Mouse (Mus musculus) midbrain, embryonic 13.5 days (tissue): Measurements from ENCODE around the gene 4930438A08Rik. TPM values are rescaled to one million over a fixed set of nuclear protein-coding genes. Genes with fewer than 3 reads are reported as not detected.
A peak's percentile ranks its signal among the peaks of the same experiment; 100 is the strongest.
"Not testable (repeated sequence)": the region's sequence is repeated elsewhere in the genome, so short reads cannot be mapped to it uniquely, and the experiment has no call there.

ENCODE experiments used
- ATAC-seq: fragments of 200-750 bp; cut with Nextera tagmentation; 2 replicates; pipeline ENCODE4 v1.8.0; 2017; ENCODE audit warnings: mild to moderate bottlenecking, moderate TSS enrichment, moderate library complexity
- H3K27ac ChIP-seq: fragments of 300-500 bp; sonication (generic); 2 replicates; pipeline ENCODE4 v1.5.1; 2015; ENCODE audit warnings: inconsistent platforms, mild to moderate bottlenecking, moderate library complexity
- H3K27me3 ChIP-seq: fragments of 300-500 bp; sonication (generic); 2 replicates; pipeline ENCODE4 v1.6.1; 2015; ENCODE audit warnings: mild to moderate bottlenecking, inconsistent platforms
- H3K36me3 ChIP-seq: fragments of 300-500 bp; sonication (generic); 2 replicates; pipeline ENCODE4 v1.6.1; 2015; ENCODE audit warnings: mild to moderate bottlenecking, inconsistent platforms
- H3K4me1 ChIP-seq: fragments of 300-500 bp; sonication (generic); replicated peaks from 2 replicates; pipeline ENCODE4 v1.6.1; 2015; ENCODE audit warnings: inconsistent platforms
- H3K4me2 ChIP-seq: fragments of 300-500 bp; sonication (generic); replicated peaks from 2 replicates; pipeline ENCODE4 v1.6.1; 2015; ENCODE audit warnings: moderate library complexity, mild to moderate bottlenecking, inconsistent platforms
- H3K4me3 ChIP-seq: fragments of 300-500 bp; sonication (generic); replicated peaks from 2 replicates; pipeline ENCODE4 v1.5.1; 2015; ENCODE audit warnings: mild to moderate bottlenecking, inconsistent platforms
- H3K9ac ChIP-seq: fragments of 300-500 bp; sonication (generic); replicated peaks from 2 replicates; pipeline ENCODE4 v1.6.1; 2015; ENCODE audit warnings: mild to moderate bottlenecking, inconsistent platforms
- H3K9me3 ChIP-seq: fragments of 300-500 bp; sonication (generic); 2 replicates; pipeline ENCODE4 v1.6.1; 2016; ENCODE audit warnings: mild to moderate bottlenecking, inconsistent platforms
- WGBS: fragments of 180-500 bp; shearing (Covaris S2); methylation state at CpG from one replicate; pipeline ENCODE4 v1.1.7; 2015; 5-methylcytosine and 5-hydroxymethylcytosine counted together
- polyA plus RNA-seq: library from polyadenylated mRNA; unstranded; fragments of >200 nt; fragmentation: Nextera tagmentation; extraction: Ambion mirVana; gene quantifications from 2 replicates; pipeline ENCODE4 v1.2.1, GENCODE M21; 2015

4930438A08Rik gene
- not detected in 2 replicates for polyA plus RNA-seq

DNA sequence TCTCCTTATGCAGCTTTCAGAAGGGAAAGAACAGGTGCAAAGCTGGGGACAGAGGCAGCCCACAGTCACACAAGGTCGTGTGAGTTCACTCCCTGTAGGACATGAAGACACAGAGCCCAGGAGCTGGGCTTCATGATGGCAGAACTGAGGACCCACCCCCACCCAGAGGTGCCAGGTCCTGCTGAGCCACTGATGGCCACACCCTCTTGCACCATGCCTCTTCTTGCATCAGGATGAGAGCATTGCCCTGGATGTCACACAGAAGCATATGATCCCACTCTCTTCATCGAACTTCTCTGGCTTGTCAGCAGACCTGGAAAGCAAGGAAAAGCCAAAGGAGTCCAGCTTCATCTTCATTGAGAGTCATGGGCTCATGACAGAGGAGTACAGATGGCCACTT, at the start of gene 4930438A08Rik:
Gene 4930438A08Rik, plus strand, starts transcription at position 228 of the 400 bp plus-strand sequence.
- Histone ChIP-seq H3K27me3 (no peaks in the 10 kb centered on the region), H3K4me2 (no peak within 1 kb of the TSS), H3K4me3 (no peak within 1 kb of the TSS), H3K9me3 (no peaks in the 10 kb centered on the region), H3K36me3 (no peaks in the 10 kb centered on the region), H3K9ac (no peak within 1 kb of the TSS), H3K4me1 (no peaks in the 10 kb centered on the region), H3K27ac (no peak within 1 kb of the TSS)
- WGBS = 57% methylated on average over 2 of the region's 2 CpGs
- ATAC-seq = no peak

DNA sequence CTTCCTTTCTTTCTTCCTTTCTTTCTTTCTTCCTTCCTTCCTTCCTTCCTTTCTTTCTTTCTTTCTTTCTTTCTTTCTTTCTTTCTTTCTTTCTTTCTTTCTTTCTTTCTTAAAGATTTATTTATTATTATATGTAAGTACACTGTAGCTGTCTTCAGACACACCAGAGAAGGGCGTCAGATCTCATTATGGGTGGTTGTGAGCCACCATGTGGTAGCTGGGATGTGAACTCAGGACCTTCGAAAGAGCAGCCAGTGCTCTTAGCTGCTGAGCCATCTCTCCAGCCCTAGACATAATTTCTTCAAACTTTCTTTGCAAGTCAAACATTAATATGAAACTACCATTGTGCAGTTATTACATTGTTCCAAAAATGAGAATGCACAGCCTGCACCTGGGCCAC, 49.7 kb upstream of the 4930438A08Rik start:
- not testable (repeated sequence) for H3K9ac ChIP-seq, H3K4me1 ChIP-seq, H3K27me3 ChIP-seq, H3K36me3 ChIP-seq, H3K4me3 ChIP-seq, ATAC-seq, H3K27ac ChIP-seq, H3K4me2 ChIP-seq, H3K9me3 ChIP-seq
- WGBS = 68% methylated on average over 2 of the region's 2 CpGs

DNA sequence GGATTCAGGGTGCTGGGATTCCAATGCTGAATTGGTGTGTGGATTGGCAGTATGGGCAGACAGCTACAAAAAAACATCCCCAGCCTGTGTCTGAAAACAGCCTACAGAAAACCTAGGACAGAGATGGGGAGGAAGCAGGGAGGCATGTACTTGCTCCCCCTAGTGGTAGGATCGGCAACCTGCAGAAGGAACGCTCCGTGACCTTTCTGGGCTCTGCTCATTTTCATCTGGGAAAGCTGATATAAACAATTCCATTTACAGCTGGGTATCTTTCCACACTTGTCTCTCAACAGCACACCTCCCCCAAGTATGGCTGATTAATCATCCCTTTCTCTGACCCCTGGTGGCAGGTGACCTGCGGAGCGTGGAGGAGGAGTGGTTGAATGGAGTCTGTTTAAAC, 48.9 kb upstream of the 4930438A08Rik start:
- H3K4me3 ChIP-seq = no peak overlapping the region
- H3K27ac ChIP-seq = no peak overlapping the region
- H3K4me1 ChIP-seq = no peaks in the 10 kb centered on the region
- H3K27me3 ChIP-seq = no peaks in the 10 kb centered on the region
- no peak overlapping the region for H3K4me2 ChIP-seq
- no peaks in the 10 kb centered on the region for H3K9me3 ChIP-seq
- 7% methylated on average over 5 of the region's 5 CpGs for whole genome bisulfite sequencing
- ATAC-seq = no peak
- H3K9ac ChIP-seq = no peak overlapping the region
- H3K36me3 ChIP-seq = no peaks in the 10 kb centered on the region

DNA sequence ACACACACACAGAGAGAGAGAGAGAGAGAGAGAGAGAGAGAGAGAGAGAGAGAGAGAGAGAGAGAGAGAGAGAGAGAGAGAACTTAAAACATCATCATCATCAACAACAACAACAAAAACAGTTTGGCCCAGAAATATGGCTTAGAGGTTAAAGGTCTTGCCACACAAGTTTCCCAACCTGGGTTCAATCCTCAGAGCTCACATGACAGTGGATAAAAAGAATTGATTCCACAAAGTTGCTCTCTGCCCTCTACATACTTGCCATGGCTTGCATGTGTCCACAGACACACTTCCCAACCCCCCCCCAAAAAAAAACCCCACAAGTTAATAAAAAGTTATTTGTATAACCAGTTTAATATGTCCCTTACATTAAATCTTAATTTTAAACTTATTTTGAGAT, 48.2 kb upstream of the 4930438A08Rik start:
- no peak for ATAC-seq
- no peaks in the 10 kb centered on the region for H3K9me3 ChIP-seq
- H3K4me3 ChIP-seq = no peak overlapping the region
- H3K4me1 ChIP-seq = no peaks in the 10 kb centered on the region
- H3K36me3 ChIP-seq = no peaks in the 10 kb centered on the region
- no peaks in the 10 kb centered on the region for H3K27me3 ChIP-seq
- no peak overlapping the region for H3K27ac ChIP-seq
- H3K9ac ChIP-seq = no peak overlapping the region
- no peak overlapping the region for H3K4me2 ChIP-seq

DNA sequence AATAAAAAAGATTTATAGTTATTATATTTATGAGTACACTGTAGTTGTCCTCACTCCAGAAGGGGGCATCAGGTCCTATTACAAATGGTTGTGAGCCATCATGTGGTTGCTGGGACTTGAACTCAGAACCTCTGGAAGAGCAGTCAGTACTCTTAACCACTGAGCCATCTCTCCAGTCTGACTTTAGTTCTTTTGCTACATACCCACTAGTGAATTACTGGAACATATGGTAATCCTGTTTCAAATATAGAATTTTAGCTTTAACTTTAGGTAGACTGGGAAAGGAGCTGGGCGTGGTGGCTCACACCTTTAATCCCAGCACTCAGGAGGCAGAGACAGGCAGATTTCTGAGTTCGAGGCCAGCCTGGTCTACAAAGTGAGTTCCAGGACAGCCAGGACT, 46.6 kb upstream of the 4930438A08Rik start:
- H3K4me3 ChIP-seq, ATAC-seq: not testable (repeated sequence)
- WGBS = 84% methylated on average over 2 of the region's 2 CpGs

DNA sequence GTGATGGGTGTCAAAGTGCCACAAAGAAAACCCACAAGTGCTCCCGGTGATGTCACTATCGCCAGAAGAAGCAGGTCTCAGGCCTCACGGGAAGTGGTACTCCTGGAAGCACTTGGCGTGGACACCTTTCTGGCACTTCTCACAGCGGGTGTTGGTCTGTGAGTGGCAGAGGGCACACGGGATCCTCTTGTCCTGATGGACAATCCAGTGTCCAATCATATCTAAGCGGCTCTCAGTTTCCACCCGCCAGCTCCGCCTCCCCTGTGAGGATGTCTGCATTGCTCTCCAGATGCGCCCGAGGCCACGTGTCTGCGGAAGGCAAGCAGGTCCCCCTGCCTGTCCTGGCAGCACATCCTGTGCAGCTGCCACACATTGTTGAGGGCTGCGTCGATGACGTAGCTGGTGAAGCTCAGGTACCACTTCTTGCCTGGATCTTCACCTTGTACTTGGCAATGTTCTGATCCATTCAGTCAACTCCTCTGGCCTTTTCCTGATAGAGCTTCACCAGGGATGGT, 44.1 kb upstream of the 4930438A08Rik start:
- Histone ChIP-seq H3K27me3 (no peaks in the 10 kb centered on the region), H3K36me3 (no peaks in the 10 kb centered on the region), H3K9ac (no peak overlapping the region), H3K4me2 (no peak overlapping the region), H3K9me3 (no peaks in the 10 kb centered on the region), H3K4me3 (no peak overlapping the region), H3K27ac (no peak overlapping the region), H3K4me1 (0 out of 2 replicates have a peak, but pooled peaks cover 3% of the 10 kb centered on the region)
- ATAC-seq = no peak
- 74% methylated on average over 16 of the region's 16 CpGs for WGBS

More for the DNA sequence above, 46.6 kb upstream of the 4930438A08Rik start:
- H3K9ac ChIP-seq, H3K9me3 ChIP-seq, H3K27me3 ChIP-seq, H3K4me1 ChIP-seq, H3K36me3 ChIP-seq, H3K27ac ChIP-seq, H3K4me2 ChIP-seq: not testable (repeated sequence)

DNA sequence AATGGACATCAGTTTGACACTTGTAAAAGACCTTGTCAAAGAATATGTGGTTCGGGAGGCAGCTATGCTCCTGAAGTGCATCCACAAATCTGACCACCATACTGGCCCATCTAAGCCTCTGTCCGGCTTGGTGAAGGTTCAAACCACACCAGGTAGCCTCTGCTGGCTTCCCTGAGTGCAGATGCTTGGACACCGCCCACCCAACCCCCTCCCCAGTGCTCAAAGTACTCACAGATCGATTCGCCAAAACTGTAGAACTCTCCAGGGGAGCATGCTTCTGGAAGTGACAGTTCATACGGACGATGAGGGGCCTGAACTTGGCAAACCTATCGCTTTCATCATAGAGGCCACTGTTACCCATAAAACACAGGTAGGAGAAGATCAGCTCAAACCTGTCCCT, 43.4 kb upstream of the 4930438A08Rik start:
- Histone ChIP-seq H3K27ac (no peak overlapping the region), H3K36me3 (no peaks in the 10 kb centered on the region), H3K27me3 (no peaks in the 10 kb centered on the region), H3K9me3 (no peaks in the 10 kb centered on the region), H3K4me3 (no peak overlapping the region), H3K9ac (no peak overlapping the region), H3K4me2 (no peak overlapping the region), H3K4me1 (0 out of 2 replicates have a peak, but pooled peaks cover 3% of the 10 kb centered on the region)
- no peak for ATAC-seq
- WGBS = 88% methylated on average over 8 of the region's 8 CpGs

DNA sequence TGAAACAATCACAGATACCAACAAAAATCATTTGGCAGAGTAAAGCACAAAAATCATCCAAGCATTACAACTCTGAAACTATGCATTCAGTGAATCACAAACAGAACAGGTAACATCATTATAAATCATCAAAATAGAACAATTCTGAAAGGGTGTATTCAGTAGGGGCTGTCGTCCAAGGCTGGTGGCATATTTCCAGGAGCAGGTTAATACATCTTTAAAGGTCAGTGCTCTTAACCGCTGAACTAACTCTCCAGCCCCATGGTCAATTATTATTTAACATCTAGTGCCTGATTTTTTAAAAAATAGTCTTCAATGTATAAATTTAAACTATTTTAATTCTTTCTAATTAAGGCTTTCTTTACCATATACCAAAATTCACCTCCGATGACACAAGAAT, 40.0 kb upstream of the 4930438A08Rik start:
- H3K36me3 ChIP-seq, H3K27me3 ChIP-seq, H3K4me2 ChIP-seq, H3K9me3 ChIP-seq, ATAC-seq, H3K4me3 ChIP-seq, H3K9ac ChIP-seq, H3K27ac ChIP-seq: not testable (repeated sequence)
- H3K4me1 ChIP-seq = peaks cover 10% of the 10 kb centered on the region; the same call in 1 of the 2 replicates
- 94% methylated on average over 3 of the region's 3 CpGs for WGBS

DNA sequence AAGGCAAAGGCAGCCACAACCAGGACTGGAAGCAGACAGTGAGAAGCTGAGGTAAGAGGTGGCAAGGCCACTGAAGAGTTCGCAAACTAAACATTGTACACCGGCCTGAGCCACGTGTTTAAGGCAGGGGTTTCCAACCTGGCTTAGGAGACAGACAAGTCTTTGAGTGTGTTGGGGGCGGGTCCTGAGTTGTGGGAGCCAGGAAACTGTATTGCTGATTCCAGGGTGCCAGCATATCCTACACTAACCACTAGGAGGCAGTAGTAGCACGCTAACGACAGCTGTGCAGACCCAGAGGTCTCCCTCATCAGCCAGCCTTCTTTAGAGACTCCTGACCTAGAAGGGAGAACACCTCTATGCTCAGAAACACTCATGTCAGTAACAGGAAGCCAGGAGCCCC, 39.4 kb upstream of the 4930438A08Rik start:
- Histone ChIP-seq H3K4me3 (no peak overlapping the region), H3K4me1 (peaks cover 11% of the 10 kb centered on the region; the same call in 1 of the 2 replicates), H3K9me3 (no peaks in the 10 kb centered on the region), H3K4me2 (no peak overlapping the region), H3K36me3 (no peaks in the 10 kb centered on the region), H3K9ac (no peak overlapping the region), H3K27ac (no peak overlapping the region), H3K27me3 (no peaks in the 10 kb centered on the region; the same call in 1 of the 2 replicates)
- 15% methylated on average over 6 of the region's 6 CpGs for WGBS
- ATAC-seq = no peak

DNA sequence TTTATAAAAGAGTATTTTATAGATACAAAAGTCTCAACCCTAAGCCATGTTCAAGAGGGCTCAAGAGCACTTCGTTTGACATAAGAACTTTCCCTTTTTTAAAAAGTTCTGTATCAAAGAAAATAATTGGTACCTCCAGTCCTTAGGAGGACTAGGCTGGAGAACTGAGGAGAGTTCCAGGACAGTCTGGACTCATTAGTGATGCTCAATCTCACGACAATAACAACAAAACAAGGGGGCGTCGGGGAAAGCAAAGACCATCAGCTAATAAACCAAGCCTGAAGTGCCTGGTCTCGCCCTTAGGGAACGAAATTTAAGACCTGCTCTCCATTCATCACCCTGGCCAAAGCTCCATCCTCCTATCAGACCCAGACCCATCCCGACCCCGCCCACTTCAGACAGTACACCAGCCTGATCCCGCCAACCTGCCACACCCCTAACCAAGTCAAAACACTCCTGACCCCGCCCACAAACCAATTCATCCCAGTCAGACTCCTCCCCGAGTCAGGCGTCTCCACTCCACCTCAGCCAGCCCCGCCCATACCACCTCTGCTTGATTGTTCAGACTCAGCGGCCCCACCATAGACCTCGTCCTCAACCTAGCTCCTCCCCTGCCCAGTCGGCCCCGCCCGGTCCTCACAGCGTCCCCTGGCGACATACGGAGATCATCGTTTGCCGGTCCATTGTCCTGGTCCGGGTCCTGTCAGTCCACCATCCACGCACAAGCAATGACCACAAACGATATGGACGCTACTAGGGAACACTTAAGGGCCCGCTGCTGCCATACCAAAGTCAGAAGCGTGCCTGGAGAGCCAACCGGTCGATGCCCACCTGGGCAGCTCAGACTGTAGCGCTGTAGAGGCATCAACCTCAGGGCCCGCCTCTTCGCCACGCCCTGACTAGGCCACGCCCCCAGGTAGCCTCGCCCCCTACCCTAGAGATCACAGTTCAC, 35.5 kb upstream of the 4930438A08Rik start:
- Histone ChIP-seq H3K4me2 (peak overlapping the region; percentile 61), H3K36me3 (no peaks in the 10 kb centered on the region), H3K9me3 (no peaks in the 10 kb centered on the region), H3K27me3 (no peaks in the 10 kb centered on the region; the same call in 1 of the 2 replicates), H3K27ac (no peak overlapping the region), H3K9ac (peak overlapping the region; percentile 53), H3K4me1 (peaks cover 8% of the 10 kb centered on the region; the same call in 1 of the 2 replicates), H3K4me3 (peak overlapping the region; percentile 44)
- peak; percentile 95 for ATAC-seq
- WGBS = 2% methylated on average over 37 of the region's 37 CpGs

DNA sequence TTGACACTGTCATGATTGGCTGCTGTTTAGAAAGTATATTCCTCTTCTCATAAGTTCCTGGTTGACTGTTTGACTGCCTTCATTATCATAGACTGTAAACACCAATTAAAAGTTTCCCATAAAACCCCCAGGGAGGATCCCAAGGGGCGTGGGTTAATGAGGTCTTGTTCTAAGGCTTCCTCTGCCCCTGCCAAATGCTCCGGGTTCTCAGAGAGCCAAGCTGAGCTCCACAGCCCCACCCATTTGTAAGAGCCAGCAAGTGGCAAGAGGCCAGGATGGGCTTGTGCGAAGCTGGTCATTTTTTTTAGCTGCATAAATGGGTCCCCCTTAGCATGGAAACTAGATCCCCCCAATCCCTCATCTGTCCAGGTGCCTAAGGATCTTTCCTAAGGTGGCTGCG, 27.3 kb upstream of the 4930438A08Rik start:
- 0 out of 2 replicates have a peak, but pooled peaks cover 3% of the 10 kb centered on the region for H3K27me3 ChIP-seq
- 55% methylated on average over 4 of the region's 4 CpGs for WGBS
- no peaks in the 10 kb centered on the region for H3K4me1 ChIP-seq
- H3K9me3 ChIP-seq = no peaks in the 10 kb centered on the region
- H3K36me3 ChIP-seq = no peaks in the 10 kb centered on the region
- no peak overlapping the region for H3K9ac ChIP-seq
- H3K4me3 ChIP-seq = no peak overlapping the region
- ATAC-seq = no peak
- H3K27ac ChIP-seq = no peak overlapping the region
- H3K4me2 ChIP-seq = no peak overlapping the region

DNA sequence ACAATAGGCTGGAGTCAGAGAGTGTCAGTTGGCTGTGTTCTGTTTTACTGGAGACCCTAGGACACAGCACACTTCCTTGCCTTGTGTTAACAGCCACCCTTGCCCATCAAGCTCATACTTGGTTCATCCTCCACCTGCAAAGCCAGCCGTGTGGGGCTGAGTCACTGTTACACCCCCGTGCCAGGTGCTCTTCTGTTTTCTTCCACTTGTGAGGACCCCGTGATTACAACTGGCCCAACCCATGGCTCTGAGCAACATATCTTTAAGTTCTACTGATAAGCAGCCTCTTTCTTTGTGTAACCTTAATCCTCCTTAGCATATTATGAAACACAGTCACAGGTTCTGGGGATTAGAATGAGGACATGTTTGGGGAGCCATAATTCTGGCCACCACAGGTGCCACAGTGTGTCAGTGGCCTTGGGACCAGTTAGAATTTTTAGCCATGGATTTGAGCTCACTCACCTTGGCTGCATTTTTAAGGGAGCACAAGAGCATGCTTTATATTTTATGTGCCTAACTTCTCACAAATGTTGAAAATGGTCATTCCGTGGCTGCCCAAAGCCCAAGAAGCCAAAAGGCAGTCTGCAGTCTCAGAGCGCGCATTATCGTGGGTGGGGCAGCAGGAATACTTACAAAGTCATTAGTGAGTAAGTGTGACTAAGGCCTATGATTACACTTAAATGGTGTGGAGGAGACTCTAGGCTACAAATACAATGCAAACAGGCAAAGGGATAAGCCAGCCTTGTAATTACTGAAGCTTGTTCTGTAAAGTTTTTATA, 25.2 kb upstream of the 4930438A08Rik start:
- no peak overlapping the region for H3K4me3 ChIP-seq
- no peak overlapping the region for H3K9ac ChIP-seq

More for the DNA sequence above, 25.2 kb upstream of the 4930438A08Rik start:
- 0 out of 2 replicates have a peak, but pooled peaks cover 3% of the 10 kb centered on the region for H3K27me3 ChIP-seq
- no peak overlapping the region for H3K27ac ChIP-seq
- no peak overlapping the region for H3K4me2 ChIP-seq
- no peaks in the 10 kb centered on the region for H3K9me3 ChIP-seq
- no peak for ATAC-seq
- WGBS = 85% methylated on average over 7 of the region's 7 CpGs
- H3K36me3 ChIP-seq = no peaks in the 10 kb centered on the region
- no peaks in the 10 kb centered on the region for H3K4me1 ChIP-seq
